Mouse (Mus musculus): Measurements from ENCODE around the gene Smndc1. TPM values are rescaled to one million over a fixed set of nuclear protein-coding genes. Genes with fewer than 3 reads are reported as not detected.
A peak's percentile ranks its signal among the peaks of the same experiment; 100 is the strongest.

The Smndc1 gene
- polyA plus RNA-seq, 1 experiment from 2014 or later: 35.8 TPM

GRCm38 (mm10) chr19:53360265-53360958 is 30.0 kb downstream of the Smndc1 start:
- H3K9ac ChIP-seq (replicated peaks; ENCODE audit: low read depth): no peak overlapping the region
- no peak for ATAC-seq
- no peaks in the 10 kb centered on the region for H3K36me3 ChIP-seq (ENCODE audit: insufficient read depth, low read length)
- H3K27ac ChIP-seq (ENCODE audit: low read length): no peak overlapping the region
- no peak overlapping the region for H3K4me3 ChIP-seq (ENCODE audit: low read depth, low read length)
- no peaks in the 10 kb centered on the region for H3K27me3 ChIP-seq (replicated peaks; ENCODE audit: insufficient read depth, low read length)
- DNase-seq (ENCODE audit: low spot score): no peak
- TF ChIP-seq EP300 (IDR thresholded peaks at IDR 0.05) (no peak), CTCF (IDR thresholded peaks at IDR 0.05) (no peak)
- WGBS: 54% methylated on average over 8 of the region's 8 CpGs
- H3K4me2 ChIP-seq (replicated peaks; ENCODE audit: low read depth, low read length): peak overlapping the region; percentile 32
- no peaks in the 10 kb centered on the region for H3K9me3 ChIP-seq (ENCODE audit: low read length)
- H3K4me1 ChIP-seq (ENCODE audit: insufficient read depth, low read depth, low read length): peaks cover 2% of the 10 kb centered on the region; the same call in 1 of the 2 replicates

- H3K4me2 ChIP-seq (replicated peaks; ENCODE audit: low read depth, low read length): peak overlapping the region; percentile 32
- TF ChIP-seq EP300 (IDR thresholded peaks at IDR 0.05) (no peak), CTCF (IDR thresholded peaks at IDR 0.05) (no peak)
- H3K27me3 ChIP-seq (replicated peaks; ENCODE audit: insufficient read depth, low read length): no peaks in the 10 kb centered on the region
- DNase-seq (ENCODE audit: low spot score) (peak; percentile 51), ATAC-seq (peak; percentile 46; the same call in 1 of the 2 replicates)
- H3K4me1 ChIP-seq (ENCODE audit: insufficient read depth, low read depth, low read length): no peaks in the 10 kb centered on the region
- H3K9ac ChIP-seq (replicated peaks; ENCODE audit: low read depth): no peak overlapping the region
- 54% methylated on average over 22 of the region's 22 CpGs for WGBS
- H3K4me3 ChIP-seq (ENCODE audit: low read depth, low read length): peak overlapping the region; percentile 20; the same call in 1 of the 2 replicates
- no peaks in the 10 kb centered on the region for H3K36me3 ChIP-seq (ENCODE audit: insufficient read depth, low read length)
- no peaks in the 10 kb centered on the region for H3K9me3 ChIP-seq (ENCODE audit: low read length)
- no peak overlapping the region for H3K27ac ChIP-seq (ENCODE audit: low read length)
Observed at GRCm38 (mm10) chr19:53359160-53360033, 31.0 kb downstream of the Smndc1 start.

DNA sequence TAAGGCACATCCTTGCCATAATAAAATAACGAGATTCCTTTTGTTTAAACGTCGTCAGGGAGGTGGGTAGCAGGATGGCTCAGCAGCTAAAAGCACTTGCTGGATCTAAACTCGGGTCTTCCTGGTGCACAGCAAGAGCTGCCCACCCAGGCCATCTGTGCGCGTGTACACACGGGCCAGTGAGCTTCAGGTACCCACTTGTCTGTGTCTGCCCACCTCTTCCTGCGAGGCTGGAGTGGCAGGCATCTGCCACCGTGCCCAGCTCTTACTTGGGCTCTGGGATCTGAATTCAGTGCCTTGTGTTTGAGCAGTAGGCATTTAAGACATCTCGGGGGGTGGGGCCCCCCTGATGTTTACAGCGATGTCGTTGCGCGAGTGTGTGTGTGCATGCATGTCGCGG is 35.3 kb downstream of the Smndc1 start:
- Histone ChIP-seq H3K4me2 (replicated peaks; ENCODE audit: low read depth, low read length) (no peak overlapping the region), H3K4me1 (ENCODE audit: insufficient read depth, low read depth, low read length) (no peaks in the 10 kb centered on the region), H3K9me3 (ENCODE audit: low read length) (no peaks in the 10 kb centered on the region), H3K9ac (replicated peaks; ENCODE audit: low read depth) (no peak overlapping the region), H3K4me3 (ENCODE audit: low read depth, low read length) (no peak overlapping the region), H3K36me3 (ENCODE audit: insufficient read depth, low read length) (no peaks in the 10 kb centered on the region), H3K27ac (ENCODE audit: low read length) (no peak overlapping the region), H3K27me3 (replicated peaks; ENCODE audit: insufficient read depth, low read length) (no peaks in the 10 kb centered on the region)
- ATAC-seq (no peak), DNase-seq (ENCODE audit: low spot score) (no peak)
- 84% methylated on average over 16 of the region's 16 CpGs for WGBS
- no peak for TF ChIP-seq EP300 (IDR thresholded peaks at IDR 0.05)
- TF ChIP-seq CTCF (IDR thresholded peaks at IDR 0.05): no peak

DNA sequence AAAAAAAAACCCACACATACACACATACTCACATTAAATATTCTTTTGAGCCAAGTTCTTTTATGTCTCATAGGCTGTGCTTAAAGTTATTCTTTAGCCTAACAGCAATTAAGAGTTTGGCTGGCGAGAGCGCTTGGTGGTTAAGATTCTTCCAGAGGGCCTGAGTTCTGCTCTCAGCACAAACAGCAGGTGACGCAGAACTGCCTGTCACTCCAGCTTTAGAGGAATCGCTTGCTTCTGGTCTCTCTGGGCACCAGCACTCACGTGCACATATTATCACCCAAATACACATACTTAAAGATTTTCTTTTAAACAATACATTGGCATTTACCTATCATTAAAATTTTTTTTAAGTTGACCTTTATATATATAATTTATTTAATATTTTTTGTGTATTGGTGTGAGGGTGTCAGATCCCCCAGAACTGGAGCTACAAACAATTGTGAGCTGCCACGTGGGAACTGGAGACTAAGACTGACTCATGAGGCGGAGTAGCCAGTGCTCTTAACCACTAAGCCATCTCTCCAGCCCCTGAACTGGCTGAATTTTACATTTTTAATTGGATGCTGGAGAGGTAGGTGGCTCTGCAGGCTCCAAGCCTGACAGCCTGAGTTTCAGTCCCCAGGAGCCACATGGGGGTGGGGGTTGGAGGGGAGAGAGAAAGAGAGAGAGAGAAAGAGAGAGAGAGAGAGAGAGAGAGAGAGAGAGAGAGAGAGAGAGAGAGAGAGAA is 35.9 kb downstream of the Smndc1 start:
- Histone ChIP-seq H3K36me3 (ENCODE audit: insufficient read depth, low read length) (no peaks in the 10 kb centered on the region), H3K4me3 (ENCODE audit: low read depth, low read length) (no peak overlapping the region), H3K27me3 (replicated peaks; ENCODE audit: insufficient read depth, low read length) (no peaks in the 10 kb centered on the region), H3K4me2 (replicated peaks; ENCODE audit: low read depth, low read length) (no peak overlapping the region), H3K9me3 (ENCODE audit: low read length) (no peaks in the 10 kb centered on the region), H3K9ac (replicated peaks; ENCODE audit: low read depth) (no peak overlapping the region), H3K27ac (ENCODE audit: low read length) (no peak overlapping the region), H3K4me1 (ENCODE audit: insufficient read depth, low read depth, low read length) (no peaks in the 10 kb centered on the region)
- 77% methylated on average over 7 of the region's 7 CpGs for WGBS
- no peak for TF ChIP-seq EP300 (IDR thresholded peaks at IDR 0.05)
- no peak for TF ChIP-seq CTCF (IDR thresholded peaks at IDR 0.05)
- no peak for ATAC-seq
- DNase-seq (ENCODE audit: low spot score): no peak

DNA sequence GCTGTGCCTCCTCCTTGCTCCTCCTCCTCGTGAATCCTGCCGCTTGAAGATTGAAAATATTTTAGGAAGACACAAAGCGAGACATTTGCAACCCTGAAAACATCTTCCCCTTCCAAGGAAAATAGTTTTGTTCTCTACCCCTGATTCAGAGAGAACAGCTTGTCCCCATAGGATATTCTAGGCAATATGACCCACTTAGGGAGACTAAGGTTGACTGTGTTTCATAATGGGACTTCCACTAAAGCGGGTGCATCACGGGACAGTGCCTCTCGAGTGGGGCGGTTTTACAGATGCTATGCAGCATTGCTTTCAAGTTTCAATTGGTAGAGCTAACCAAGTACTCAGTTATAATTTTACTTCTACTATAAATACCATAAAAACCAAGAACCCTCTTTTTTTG is 36.5 kb downstream of the Smndc1 start:
- TF ChIP-seq EP300 (IDR thresholded peaks at IDR 0.05) (no peak), CTCF (IDR thresholded peaks at IDR 0.05) (no peak)
- Histone ChIP-seq H3K9ac (replicated peaks; ENCODE audit: low read depth) (no peak overlapping the region), H3K4me2 (replicated peaks; ENCODE audit: low read depth, low read length) (no peak overlapping the region), H3K4me1 (ENCODE audit: insufficient read depth, low read depth, low read length) (no peaks in the 10 kb centered on the region), H3K9me3 (ENCODE audit: low read length) (no peaks in the 10 kb centered on the region), H3K36me3 (ENCODE audit: insufficient read depth, low read length) (no peaks in the 10 kb centered on the region), H3K4me3 (ENCODE audit: low read depth, low read length) (no peak overlapping the region), H3K27me3 (replicated peaks; ENCODE audit: insufficient read depth, low read length) (no peaks in the 10 kb centered on the region), H3K27ac (ENCODE audit: low read length) (no peak overlapping the region)
- DNase-seq (ENCODE audit: low spot score): no peak
- WGBS: 92% methylated on average over 7 of the region's 7 CpGs
- no peak for ATAC-seq

DNA sequence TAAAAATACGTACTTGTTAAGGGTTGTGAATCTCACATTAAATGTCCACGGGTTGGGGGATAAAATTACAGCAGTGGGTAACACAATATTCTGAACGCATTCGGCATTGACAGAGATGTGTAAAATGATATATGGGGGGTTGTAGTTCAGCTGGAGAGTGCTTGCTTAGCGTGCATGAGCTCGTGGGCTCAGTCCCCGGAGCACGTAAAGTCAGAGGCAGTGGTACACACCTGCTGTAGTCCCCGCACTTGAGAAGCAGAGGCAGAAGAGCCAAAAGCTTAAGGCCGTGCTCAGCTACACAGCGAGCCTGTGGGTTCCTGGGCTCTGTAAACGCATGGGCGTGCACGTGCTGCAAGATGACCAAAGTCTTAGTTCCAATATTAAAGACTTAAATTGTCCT is 44.6 kb downstream of the Smndc1 start:
- Histone ChIP-seq H3K4me2 (replicated peaks; ENCODE audit: low read depth, low read length) (no peak overlapping the region), H3K9me3 (ENCODE audit: low read length) (no peaks in the 10 kb centered on the region), H3K4me1 (ENCODE audit: insufficient read depth, low read depth, low read length) (no peaks in the 10 kb centered on the region), H3K4me3 (ENCODE audit: low read depth, low read length) (no peak overlapping the region), H3K9ac (replicated peaks; ENCODE audit: low read depth) (no peak overlapping the region), H3K36me3 (ENCODE audit: insufficient read depth, low read length) (0 out of 2 replicates have a peak, but pooled peaks cover 3% of the 10 kb centered on the region), H3K27ac (ENCODE audit: low read length) (no peak overlapping the region), H3K27me3 (replicated peaks; ENCODE audit: insufficient read depth, low read length) (no peaks in the 10 kb centered on the region)
- TF ChIP-seq EP300 (IDR thresholded peaks at IDR 0.05) (no peak), CTCF (IDR thresholded peaks at IDR 0.05) (no peak)
- WGBS: 77% methylated on average over 14 of the region's 14 CpGs
- DNase-seq (ENCODE audit: low spot score): no peak
- ATAC-seq: no peak

Data from lung, postnatal 0 days (tissue).